Mouse (Mus musculus) G1E (cell line): Measurements from ENCODE around the gene Ubd. TPM values are rescaled to one million over a fixed set of nuclear protein-coding genes. Genes with fewer than 3 reads are reported as not detected.

Experiments used
- ATAC-seq: 2 replicates; pipeline ENCODE4 v1.8.0; 2016; ENCODE audit warnings: mild to moderate bottlenecking; ENCODE audit not compliant: insufficient number of reproducible peaks, poor library complexity, low FRiP score, severe bottlenecking; ENCODE audit errors: extremely low read depth
- DNase-seq: peaks from one replicate; pipeline ENCODE4 v3.0.0; 2012; ENCODE audit warnings: low spot score
- H3K27me3 ChIP-seq: 2 replicates; pipeline ENCODE4 v1.6.1; 2012; ENCODE audit warnings: mild to moderate bottlenecking, low read length, inconsistent platforms; ENCODE audit not compliant: insufficient read depth
- H3K36me3 ChIP-seq: replicated peaks from 2 replicates; pipeline ENCODE3; 2012; ENCODE audit warnings: mild to moderate bottlenecking, inconsistent platforms
- H3K4me1 ChIP-seq: 2 replicates; pipeline ENCODE4 v1.6.1; 2012; ENCODE audit warnings: low read depth, low read length, inconsistent platforms, mixed read lengths; ENCODE audit not compliant: insufficient read depth
- H3K4me3 ChIP-seq: 2 replicates; pipeline ENCODE4 v1.5.1; 2012; ENCODE audit warnings: low read depth, mild to moderate bottlenecking, inconsistent platforms, low read length, moderate library complexity, mixed read lengths
- H3K9me3 ChIP-seq: replicated peaks from 2 replicates; pipeline ENCODE4 v1.6.1; 2012; ENCODE audit warnings: inconsistent platforms
- CTCF ChIP-seq: IDR thresholded peaks from 2 replicates; pipeline ENCODE4 v1.5.1; 2012; ENCODE audit warnings: low read depth, low read length, inconsistent platforms, mixed read lengths
- GATA1 ChIP-seq: IDR thresholded peaks from 2 replicates; pipeline ENCODE4 v1.6.1; 2012; ENCODE audit warnings: borderline replicate concordance, low read length, inconsistent platforms, mixed read lengths
- GATA2 ChIP-seq: IDR thresholded peaks from 2 replicates; pipeline ENCODE4 v1.6.1; 2012; ENCODE audit warnings: low read depth, low read length, inconsistent platforms, borderline replicate concordance
- POLR2AphosphoS5 ChIP-seq: IDR thresholded peaks from 2 replicates; pipeline ENCODE4 v1.6.1; 2012; ENCODE audit warnings: low read depth, low read length, inconsistent platforms; ENCODE audit not compliant: insufficient replicate concordance
- TAL1 ChIP-seq: conservative IDR thresholded peaks from 2 replicates; pipeline ENCODE4 v1.6.1; 2012; ENCODE audit warnings: low read depth, low read length, inconsistent platforms, mixed read lengths
- polyA plus RNA-seq: library from polyadenylated mRNA; stranded (reverse); fragments of >175 nt; gene quantifications from 2 replicates; pipeline ENCODE4 v1.2.3, GENCODE M21; 2012
- total RNA-seq, 2 experiments: library from RNA; stranded (forward) in 1 of 2; stranded (reverse) in 1 of 2; fragments of 200-1000 nt in 1 of 2; fragments of >200 nt in 1 of 2; fragmentation: Nextera tagmentation in 1 of 2; gene quantifications; 2 replicates each; pipeline ENCODE4 v1.2.3; 2014 to 2017

The Ubd gene
- not detected in 2 replicates for total RNA-seq (2014; fragmentation: Nextera tagmentation)
- not detected in 2 replicates for total RNA-seq (2017)
- polyA plus RNA-seq, result not detected in 2 replicates

DNA sequence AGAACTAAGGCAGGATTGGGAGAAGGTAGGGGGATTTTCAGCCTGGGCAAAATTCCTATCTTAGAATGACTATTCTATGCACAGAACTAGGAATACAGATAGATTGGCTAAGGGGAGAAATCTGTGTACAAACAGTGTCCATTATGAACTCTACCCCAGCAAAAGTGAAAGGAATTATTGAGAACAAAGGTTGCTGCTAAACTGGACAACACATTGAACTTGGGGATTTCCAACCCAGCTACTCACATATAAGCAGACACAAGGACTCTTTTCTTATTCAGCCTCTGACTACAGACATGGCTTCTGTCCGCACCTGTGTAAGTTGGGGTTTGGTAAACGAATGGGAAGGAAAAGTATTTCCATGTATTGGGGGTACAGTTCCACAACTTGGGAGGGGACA is at the start of gene Ubd:
TSS of gene Ubd (plus strand) at position 237 of the 400 bp plus-strand sequence.
- no peak for ATAC-seq
- no peak for DNase-seq
- no peaks in the 10 kb centered on the region for H3K4me1 ChIP-seq
- peaks cover 3% of the 10 kb centered on the region; the same call in 1 of the 2 replicates for H3K27me3 ChIP-seq
- H3K36me3 ChIP-seq, result no peaks in the 10 kb centered on the region
- no peak for TF ChIP-seq GATA2
- no peak for TF ChIP-seq CTCF
- TF ChIP-seq TAL1, result no peak
- TF ChIP-seq POLR2AphosphoS5, result no peak
- no peak for TF ChIP-seq GATA1
- no peak within 1 kb of the TSS for H3K4me3 ChIP-seq
- H3K9me3 ChIP-seq, result peaks cover 8% of the 10 kb centered on the region

DNA sequence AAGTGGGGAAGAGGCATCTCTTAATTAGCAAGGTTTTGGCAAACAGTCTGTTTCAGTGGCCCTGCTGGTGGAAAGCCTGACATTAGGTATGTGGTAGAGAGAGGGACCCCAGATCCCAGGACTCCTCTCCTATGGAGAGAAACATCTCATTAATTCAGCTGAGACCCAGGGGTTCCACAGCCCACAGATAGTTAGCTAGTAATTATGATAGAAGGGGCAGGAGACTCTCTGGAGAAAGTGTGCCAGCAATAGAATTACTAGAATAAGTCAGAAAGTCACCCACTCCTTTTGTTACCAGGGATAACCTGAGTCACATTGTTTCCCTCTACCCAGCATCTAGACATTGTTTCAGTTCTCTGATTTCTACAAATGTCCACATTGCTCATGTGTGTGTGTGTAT is 32.3 kb upstream of the Ubd start, which contains the start of gene Olfr93:
TSS of gene Olfr93 (minus strand) at position 101 of the 400 bp plus-strand sequence.
- no peak for ATAC-seq
- Histone ChIP-seq H3K36me3 (no peaks in the 10 kb centered on the region), H3K4me1 (no peaks in the 10 kb centered on the region), H3K9me3 (no peaks in the 10 kb centered on the region), H3K4me3 (no peak within 1 kb of the TSS), H3K27me3 (peaks cover 4% of the 10 kb centered on the region; the same call in 1 of the 2 replicates)
- DNase-seq, result no peak
- TF ChIP-seq CTCF (no peak), GATA2 (no peak), TAL1 (no peak), POLR2AphosphoS5 (no peak), GATA1 (no peak)

DNA sequence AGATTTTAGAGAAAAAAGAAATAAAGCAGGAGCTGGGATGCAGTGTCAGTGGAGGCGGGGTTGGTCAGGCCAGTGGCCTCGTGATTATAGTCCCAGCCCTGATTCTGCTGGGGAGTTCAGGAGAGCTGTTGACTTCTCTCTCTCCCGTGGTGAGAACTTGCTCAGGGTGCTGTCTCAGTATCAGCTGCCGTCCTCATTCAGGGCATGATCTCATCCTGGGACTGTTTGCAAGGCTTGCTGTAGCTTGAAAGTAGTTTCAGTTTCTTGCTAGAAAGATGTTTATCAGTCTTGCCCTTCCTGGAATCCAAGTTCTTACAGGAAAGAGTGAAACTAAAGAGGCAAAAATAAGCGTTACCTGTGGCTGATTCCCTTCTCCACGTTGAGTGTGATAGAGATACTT is 8.2 kb upstream of the Ubd start:
- TF ChIP-seq TAL1, result no peak
- no peak for TF ChIP-seq CTCF
- no peak for TF ChIP-seq GATA1
- no peak for TF ChIP-seq POLR2AphosphoS5
- no peak for TF ChIP-seq GATA2
- H3K4me3 ChIP-seq, result no peak overlapping the region
- H3K36me3 ChIP-seq, result no peaks in the 10 kb centered on the region
- DNase-seq (no peak), ATAC-seq (no peak)
- no peaks in the 10 kb centered on the region for H3K27me3 ChIP-seq
- H3K9me3 ChIP-seq, result no peaks in the 10 kb centered on the region
- H3K4me1 ChIP-seq, result no peaks in the 10 kb centered on the region; the same call in 1 of the 2 replicates

DNA sequence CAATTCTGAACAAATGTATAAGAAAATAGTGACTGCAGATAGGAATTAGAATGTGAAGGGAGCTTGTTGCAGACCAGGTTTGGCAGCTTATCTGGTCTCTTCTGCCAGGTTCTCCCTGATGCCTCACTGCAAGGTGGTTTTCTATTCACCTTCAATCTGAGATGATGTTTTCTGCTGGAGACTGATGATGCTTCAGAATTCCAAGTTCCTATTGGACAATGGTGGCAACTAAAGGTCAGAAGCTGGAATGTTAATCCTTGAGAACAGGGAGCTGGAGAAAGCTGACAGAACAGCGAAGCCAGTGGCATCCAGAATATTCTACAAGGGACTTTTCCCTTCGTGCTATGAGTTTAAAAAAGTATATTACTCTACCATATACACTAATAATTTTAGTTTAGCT is 3.0 kb upstream of the Ubd start:
- no peak overlapping the region for H3K4me3 ChIP-seq
- H3K4me1 ChIP-seq, result no peaks in the 10 kb centered on the region
- H3K27me3 ChIP-seq, result no peaks in the 10 kb centered on the region
- DNase-seq (no peak), ATAC-seq (no peak)
- H3K9me3 ChIP-seq, result no peaks in the 10 kb centered on the region
- H3K36me3 ChIP-seq, result no peaks in the 10 kb centered on the region
- TF ChIP-seq POLR2AphosphoS5 (no peak), TAL1 (no peak), CTCF (no peak), GATA1 (no peak), GATA2 (no peak)

DNA sequence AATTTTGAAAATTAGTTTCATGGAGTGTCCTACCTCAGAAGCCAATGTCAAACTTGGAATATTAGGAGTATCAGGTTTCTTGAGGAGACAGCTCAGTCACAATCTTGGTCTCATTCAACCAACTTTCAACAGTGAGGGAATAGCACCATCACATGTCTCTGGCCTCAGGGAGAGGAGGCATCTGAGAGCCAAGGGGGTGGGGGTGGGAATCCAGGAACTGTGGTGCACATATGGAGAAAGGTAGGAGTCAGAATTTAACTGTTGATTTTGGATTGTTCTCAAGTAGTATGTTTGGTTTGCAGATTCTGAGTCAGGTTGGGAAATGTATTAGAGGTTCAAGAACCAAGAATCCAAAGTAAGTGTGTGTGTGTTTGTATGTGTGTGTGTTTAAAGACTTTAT is 660 bp upstream of the Ubd start:
- H3K4me1 ChIP-seq, result no peaks in the 10 kb centered on the region
- H3K36me3 ChIP-seq, result no peaks in the 10 kb centered on the region
- H3K4me3 ChIP-seq, result no peak overlapping the region
- DNase-seq (no peak), ATAC-seq (no peak)
- H3K9me3 ChIP-seq, result peaks cover 8% of the 10 kb centered on the region
- peaks cover 3% of the 10 kb centered on the region; the same call in 1 of the 2 replicates for H3K27me3 ChIP-seq
- TF ChIP-seq GATA2, result no peak
- TF ChIP-seq TAL1, result no peak
- no peak for TF ChIP-seq CTCF
- no peak for TF ChIP-seq POLR2AphosphoS5
- TF ChIP-seq GATA1, result no peak

DNA sequence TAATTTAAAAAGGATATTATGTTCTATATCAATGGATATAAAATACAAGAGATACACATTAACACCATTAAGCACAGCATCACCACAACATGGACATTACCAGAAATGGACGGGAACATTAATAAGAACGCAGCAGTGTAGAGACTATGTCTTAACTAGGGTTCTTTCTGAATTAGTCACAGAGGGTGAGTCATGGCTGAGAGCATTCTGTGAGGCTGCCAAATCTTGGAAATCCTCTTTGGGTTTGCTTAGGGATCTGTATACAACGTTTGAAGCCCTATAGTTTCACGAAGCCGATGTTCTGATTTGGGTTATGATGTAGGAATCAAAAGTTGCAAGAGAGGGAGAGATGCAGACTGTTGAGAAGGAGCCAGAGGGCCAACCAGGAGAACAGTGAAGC is 1.1 kb downstream of the Ubd start:
- ATAC-seq (no peak), DNase-seq (no peak)
- no peaks in the 10 kb centered on the region for H3K4me1 ChIP-seq
- TF ChIP-seq POLR2AphosphoS5, result no peak
- H3K36me3 ChIP-seq, result no peaks in the 10 kb centered on the region
- H3K9me3 ChIP-seq, result peaks cover 8% of the 10 kb centered on the region
- H3K27me3 ChIP-seq, result peaks cover 3% of the 10 kb centered on the region; the same call in 1 of the 2 replicates
- no peak overlapping the region for H3K4me3 ChIP-seq
